Mouse (Mus musculus) hindbrain, embryonic 15.5 days (tissue): ENCODE results near the gene Tm9sf1. TPM values are rescaled to one million over a fixed set of nuclear protein-coding genes. Genes with fewer than 3 reads are reported as not detected.

ENCODE experiments used
- ATAC-seq: fragments of 200-750 bp; cut with Nextera tagmentation; 2 replicates; pipeline ENCODE4 v1.8.0; 2017; ENCODE audit warnings: low read depth, moderate number of reproducible peaks, moderate TSS enrichment; ENCODE audit not compliant: low FRiP score
- H3K27ac ChIP-seq: fragments of 300-500 bp; sonication (generic); replicated peaks from 2 replicates; pipeline ENCODE4 v1.5.1; 2015; ENCODE audit warnings: mild to moderate bottlenecking, inconsistent platforms
- H3K27me3 ChIP-seq: fragments of 300-500 bp; sonication (generic); 2 replicates; pipeline ENCODE4 v1.6.1; 2015; ENCODE audit warnings: control low read depth, inconsistent platforms
- H3K36me3 ChIP-seq: fragments of 300-500 bp; sonication (generic); 2 replicates; pipeline ENCODE4 v1.6.1; 2015; ENCODE audit warnings: control low read depth, inconsistent platforms
- H3K4me1 ChIP-seq: fragments of 300-500 bp; sonication (generic); replicated peaks from 2 replicates; pipeline ENCODE4 v1.6.1; 2015; ENCODE audit warnings: control low read depth, inconsistent platforms
- H3K4me2 ChIP-seq: fragments of 300-500 bp; sonication (generic); 2 replicates; pipeline ENCODE4 v1.6.1; 2015; ENCODE audit warnings: moderate library complexity, mild to moderate bottlenecking, inconsistent platforms
- H3K4me3 ChIP-seq: fragments of 300-500 bp; sonication (generic); 2 replicates; pipeline ENCODE4 v1.5.1; 2015; ENCODE audit warnings: mild to moderate bottlenecking, inconsistent platforms
- H3K9ac ChIP-seq: fragments of 300-500 bp; sonication (generic); 2 replicates; pipeline ENCODE4 v1.6.1; 2015; ENCODE audit warnings: inconsistent platforms
- H3K9me3 ChIP-seq: fragments of 300-500 bp; sonication (generic); 2 replicates; pipeline ENCODE4 v1.6.1; 2016; ENCODE audit warnings: control low read depth, inconsistent platforms
- WGBS: fragments of 180-500 bp; shearing (Covaris S2); methylation state at CpG from one replicate; pipeline ENCODE4 v1.1.7; 2015; 5-methylcytosine and 5-hydroxymethylcytosine counted together
- polyA plus RNA-seq: library from polyadenylated mRNA; unstranded; fragments of >200 nt; fragmentation: Nextera tagmentation; extraction: Ambion mirVana; gene quantifications from 2 replicates; pipeline ENCODE4 v1.2.1, GENCODE M21; 2015

Tm9sf1 gene
- polyA plus RNA-seq, 1 experiment from 2014 or later: 64.6 TPM

- H3K4me3 ChIP-seq: no peak overlapping the region
- no peak overlapping the region for H3K27ac ChIP-seq
- no peaks in the 10 kb centered on the region for H3K27me3 ChIP-seq
- no peak for ATAC-seq
- 96% methylated on average over 5 of the region's 5 CpGs for WGBS
- peaks cover 14% of the 10 kb centered on the region for H3K4me1 ChIP-seq
- peaks cover 28% of the 10 kb centered on the region for H3K36me3 ChIP-seq
- no peak overlapping the region for H3K4me2 ChIP-seq
- no peaks in the 10 kb centered on the region for H3K9me3 ChIP-seq
- H3K9ac ChIP-seq: no peak overlapping the region
These were observed 14.4 kb upstream of the Tm9sf1 start for GRCm38 (mm10) chr14:55658011-55658410.

DNA sequence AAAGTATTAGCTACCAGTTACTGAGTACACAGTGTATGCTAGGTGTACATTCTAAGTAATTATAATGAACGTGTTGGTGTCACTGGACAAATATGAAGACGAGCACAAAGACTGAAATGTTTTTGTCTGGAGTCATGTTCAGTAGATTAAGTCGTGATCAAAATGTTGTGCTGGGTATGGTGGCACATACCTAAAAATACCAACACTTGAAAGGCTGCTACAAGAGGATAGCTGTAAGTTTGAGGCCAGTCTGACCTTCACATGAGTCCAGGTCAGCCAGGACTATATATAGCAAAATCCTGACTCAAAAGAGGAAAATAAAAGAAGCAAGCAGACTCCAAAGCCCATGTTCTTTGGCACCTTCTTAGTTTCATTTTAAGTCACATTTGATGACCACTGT, 13.3 kb upstream of the Tm9sf1 start:
- H3K4me1 ChIP-seq: peaks cover 14% of the 10 kb centered on the region
- H3K4me2 ChIP-seq: no peak overlapping the region
- ATAC-seq: no peak
- no peak overlapping the region for H3K27ac ChIP-seq
- no peak overlapping the region for H3K4me3 ChIP-seq
- 90% methylated on average over 3 of the region's 3 CpGs for WGBS
- peaks cover 20% of the 10 kb centered on the region for H3K36me3 ChIP-seq
- H3K9ac ChIP-seq: no peak overlapping the region
- no peaks in the 10 kb centered on the region for H3K9me3 ChIP-seq
- H3K27me3 ChIP-seq: no peaks in the 10 kb centered on the region

GRCm38 (mm10) chr14:55651528-55651927, 7.9 kb upstream of the Tm9sf1 start:
- ATAC-seq: no peak
- Histone ChIP-seq H3K27me3 (no peaks in the 10 kb centered on the region), H3K36me3 (no peaks in the 10 kb centered on the region), H3K4me2 (no peak overlapping the region), H3K9ac (no peak overlapping the region), H3K4me1 (no peaks in the 10 kb centered on the region), H3K9me3 (no peaks in the 10 kb centered on the region), H3K27ac (no peak overlapping the region), H3K4me3 (no peak overlapping the region)
- 90% methylated on average over 7 of the region's 7 CpGs for WGBS

GRCm38 (mm10) chr14:55649884-55650283, 6.3 kb upstream of the Tm9sf1 start, which contains the start of gene Tssk4:
Gene Tssk4 (plus strand): TSS chr14:55650184.
- H3K9ac ChIP-seq: no peak within 1 kb of the TSS
- ATAC-seq: no peak
- H3K9me3 ChIP-seq: no peaks in the 10 kb centered on the region

GRCm38 (mm10) chr14:55644261-55644888, 769 bp upstream of the Tm9sf1 start:
- Histone ChIP-seq H3K4me2 (peak overlapping the region; percentile 81), H3K9me3 (no peaks in the 10 kb centered on the region), H3K4me3 (peak overlapping the region; percentile 82), H3K36me3 (peaks cover 11% of the 10 kb centered on the region), H3K9ac (peak overlapping the region; percentile 92), H3K27me3 (no peaks in the 10 kb centered on the region), H3K4me1 (peaks cover 28% of the 10 kb centered on the region), H3K27ac (0 out of 2 replicates have a peak overlapping the region, but pooled peaks have one; percentile 7)
- 26% methylated on average over 17 of the region's 17 CpGs for WGBS
- no peak for ATAC-seq

More at GRCm38 (mm10) chr14:55649884-55650283, 6.3 kb upstream of the Tm9sf1 start, which contains the start of gene Tssk4:
- Histone ChIP-seq H3K27ac (no peak within 1 kb of the TSS), H3K4me1 (peaks cover 5% of the 10 kb centered on the region), H3K36me3 (no peaks in the 10 kb centered on the region), H3K4me3 (no peak within 1 kb of the TSS), H3K4me2 (no peak within 1 kb of the TSS), H3K27me3 (no peaks in the 10 kb centered on the region)
- 96% methylated on average over 2 of the region's 2 CpGs for WGBS

- H3K4me3 ChIP-seq: peak overlapping the region; percentile 82
- H3K9ac ChIP-seq: peak overlapping the region; percentile 92
- peak overlapping the region; percentile 97 for H3K27ac ChIP-seq
- H3K4me1 ChIP-seq: peaks cover 28% of the 10 kb centered on the region
- ATAC-seq: peak; percentile 17; the same call in 1 of the 2 replicates
- peaks cover 26% of the 10 kb centered on the region for H3K36me3 ChIP-seq
- peak overlapping the region; percentile 81 for H3K4me2 ChIP-seq
- no peaks in the 10 kb centered on the region for H3K27me3 ChIP-seq
- WGBS: 21% methylated on average over 8 of the region's 8 CpGs
- no peaks in the 10 kb centered on the region for H3K9me3 ChIP-seq
These were observed 937 bp downstream of the Tm9sf1 start for GRCm38 (mm10) chr14:55642679-55643059.

DNA sequence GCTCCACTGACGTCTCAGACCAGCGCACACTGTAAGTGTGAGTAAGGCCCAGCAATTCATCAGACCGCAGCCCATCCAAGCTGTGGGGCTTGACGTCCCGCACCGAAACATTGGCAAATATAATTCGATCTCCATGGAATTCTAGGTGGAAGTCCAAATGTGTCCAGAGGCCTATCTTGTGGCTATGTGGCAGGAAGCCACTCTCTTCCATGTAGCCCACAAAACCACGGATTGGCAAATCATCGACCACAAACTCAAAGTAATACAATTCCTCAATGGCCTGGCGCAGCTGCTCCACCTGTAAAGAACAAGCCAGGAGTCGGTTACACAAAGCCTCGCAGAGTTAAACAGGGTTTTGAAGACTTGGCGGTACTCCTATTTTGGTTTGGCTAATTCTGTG, 2.3 kb downstream of the Tm9sf1 start:
- Histone ChIP-seq H3K36me3 (peaks cover 35% of the 10 kb centered on the region), H3K9ac (no peak overlapping the region), H3K4me1 (peaks cover 31% of the 10 kb centered on the region), H3K4me3 (no peak overlapping the region), H3K27me3 (no peaks in the 10 kb centered on the region), H3K27ac (no peak overlapping the region), H3K9me3 (no peaks in the 10 kb centered on the region), H3K4me2 (no peak overlapping the region)
- ATAC-seq: no peak
- WGBS: 96% methylated on average over 13 of the region's 13 CpGs

- Histone ChIP-seq H3K9ac (no peak overlapping the region), H3K4me2 (no peak overlapping the region)
- WGBS: 96% methylated on average over 14 of the region's 14 CpGs
These were observed 2.8 kb downstream of the Tm9sf1 start for GRCm38 (mm10) chr14:55640816-55641215.

DNA sequence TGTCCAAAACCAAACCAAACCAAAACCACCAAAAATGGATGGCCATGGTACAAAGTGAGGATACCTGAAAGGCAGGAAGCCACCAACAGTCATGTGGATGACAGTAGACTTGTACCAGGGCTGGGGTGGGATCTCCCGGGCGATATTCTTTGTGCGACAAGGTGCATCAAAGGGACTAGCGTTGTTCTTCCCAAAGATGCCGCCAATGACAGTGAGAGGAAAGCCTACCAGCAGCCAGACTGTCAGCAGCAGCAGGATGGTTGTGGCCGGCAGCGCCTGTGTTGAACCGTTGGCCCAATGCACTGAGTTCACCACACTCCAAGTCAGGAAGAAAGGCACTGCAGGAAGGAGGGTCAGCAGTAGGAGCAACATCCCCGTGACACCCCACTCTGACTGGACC, 5.8 kb downstream of the Tm9sf1 start, which contains the start of gene Gm49378:
Gm49378 (minus strand) TSS at position 101 of the 400 bp plus-strand sequence.
- Histone ChIP-seq H3K4me2 (no peak within 1 kb of the TSS), H3K4me1 (peaks cover 37% of the 10 kb centered on the region), H3K9me3 (no peaks in the 10 kb centered on the region), H3K27me3 (no peaks in the 10 kb centered on the region), H3K36me3 (peaks cover 47% of the 10 kb centered on the region), H3K27ac (no peak within 1 kb of the TSS), H3K9ac (no peak within 1 kb of the TSS), H3K4me3 (no peak within 1 kb of the TSS)
- no peak for ATAC-seq
- WGBS: 93% methylated on average over 9 of the region's 9 CpGs

More at GRCm38 (mm10) chr14:55640816-55641215, 2.8 kb downstream of the Tm9sf1 start:
- Histone ChIP-seq H3K27me3 (no peaks in the 10 kb centered on the region), H3K9me3 (no peaks in the 10 kb centered on the region), H3K36me3 (peaks cover 35% of the 10 kb centered on the region), H3K27ac (no peak overlapping the region), H3K4me3 (no peak overlapping the region), H3K4me1 (peaks cover 35% of the 10 kb centered on the region)
- ATAC-seq: no peak

GRCm38 (mm10) chr14:55635523-55636007, 8.0 kb downstream of the Tm9sf1 start, which contains the start of gene Ipo4:
Gene Ipo4 (minus strand): TSS chr14:55635957.
- Histone ChIP-seq H3K9me3 (no peaks in the 10 kb centered on the region), H3K4me3 (peak within 1 kb of the TSS; percentile 85), H3K9ac (peak within 1 kb of the TSS; percentile 90), H3K27me3 (no peaks in the 10 kb centered on the region), H3K4me1 (peaks cover 25% of the 10 kb centered on the region), H3K36me3 (peaks cover 70% of the 10 kb centered on the region), H3K4me2 (peak within 1 kb of the TSS; percentile 95), H3K27ac (peak within 1 kb of the TSS; percentile 84)
- WGBS: 2% methylated on average over 33 of the region's 33 CpGs
- peak; percentile 89 for ATAC-seq

DNA sequence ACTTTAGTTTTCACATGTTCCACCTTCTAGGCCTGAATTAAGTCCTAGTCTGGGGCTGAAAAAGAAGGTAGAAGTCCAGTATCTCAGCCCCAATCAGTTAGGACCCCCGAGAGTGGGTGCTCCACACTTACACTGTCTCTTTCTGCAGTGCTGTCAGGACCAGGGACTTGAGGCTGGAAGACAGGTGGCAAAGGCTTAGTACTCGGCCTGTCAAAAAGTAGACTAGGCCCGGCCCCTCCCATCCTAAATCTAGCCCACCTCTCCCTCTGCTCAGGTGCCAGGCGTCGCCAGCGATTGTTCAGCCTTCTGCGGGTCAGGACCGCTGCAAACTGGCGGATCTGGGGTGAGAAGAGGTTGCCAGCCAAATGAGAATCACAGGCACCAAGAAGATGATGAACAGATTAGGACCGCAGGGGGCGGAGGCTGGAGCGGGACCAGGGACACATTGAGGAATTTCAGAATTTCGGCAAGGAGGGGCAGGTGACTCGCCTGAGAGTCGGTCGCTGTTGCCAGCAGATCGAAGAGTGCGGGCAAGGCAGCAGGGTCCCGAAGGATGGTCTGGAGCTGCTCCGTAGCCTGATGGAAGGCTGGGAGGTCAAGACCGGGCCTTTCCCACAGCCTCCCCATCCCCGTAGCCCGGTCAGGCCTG, 8.6 kb downstream of the Tm9sf1 start:
- Histone ChIP-seq H3K4me1 (peaks cover 25% of the 10 kb centered on the region), H3K4me3 (peak overlapping the region; percentile 85), H3K9ac (peak overlapping the region; percentile 90), H3K9me3 (no peaks in the 10 kb centered on the region), H3K36me3 (peaks cover 69% of the 10 kb centered on the region), H3K27ac (peak overlapping the region; percentile 84), H3K4me2 (peak overlapping the region; percentile 95), H3K27me3 (no peaks in the 10 kb centered on the region)
- ATAC-seq: peak; percentile 78
- whole genome bisulfite sequencing: 5% methylated on average over 23 of the region's 23 CpGs

- no peak overlapping the region for H3K4me3 ChIP-seq
- WGBS: 48% methylated on average over 5 of the region's 5 CpGs
These were observed 14.3 kb downstream of the Tm9sf1 start for GRCm38 (mm10) chr14:55629312-55629711.

More at GRCm38 (mm10) chr14:55629312-55629711, 14.3 kb downstream of the Tm9sf1 start:
- Histone ChIP-seq H3K27ac (no peak overlapping the region), H3K36me3 (peaks cover 90% of the 10 kb centered on the region), H3K4me1 (peaks cover 5% of the 10 kb centered on the region), H3K9me3 (no peaks in the 10 kb centered on the region), H3K27me3 (no peaks in the 10 kb centered on the region), H3K4me2 (no peak overlapping the region), H3K9ac (no peak overlapping the region)
- ATAC-seq: no peak
